Mouse (Mus musculus) forebrain, embryonic 11.5 days (tissue): ENCODE measurements around the gene Cabcoco1. TPM values are rescaled to one million over a fixed set of nuclear protein-coding genes. Genes with fewer than 3 reads are reported as not detected.

Experiments
- ATAC-seq: fragments of 200-750 bp; cut with Nextera tagmentation; replicated peaks from 2 replicates; pipeline ENCODE4 v1.8.0; 2017; ENCODE audit warnings: moderate TSS enrichment; ENCODE audit not compliant: low FRiP score
- DNase-seq: peaks from one replicate; pipeline ENCODE4 v3.0.0-alpha.2; 2017; ENCODE audit warnings: low spot score
- H3K27ac ChIP-seq: fragments of 300-500 bp; sonication (generic); 2 replicates; pipeline ENCODE4 v1.5.1; 2014; ENCODE audit warnings: low read depth, low read length
- H3K27me3 ChIP-seq: fragments of 300-500 bp; sonication (generic); 2 replicates; pipeline ENCODE4 v1.6.1; 2014; ENCODE audit warnings: mild to moderate bottlenecking, low read length, mixed read lengths; ENCODE audit not compliant: control insufficient read depth, insufficient read depth
- H3K36me3 ChIP-seq: fragments of 300-500 bp; sonication (generic); 2 replicates; pipeline ENCODE4 v1.6.1; 2014; ENCODE audit warnings: mild to moderate bottlenecking, low read length, moderate library complexity, mixed read lengths; ENCODE audit not compliant: control insufficient read depth, insufficient read depth
- H3K4me1 ChIP-seq: fragments of 300-500 bp; sonication (generic); replicated peaks from 2 replicates; pipeline ENCODE4 v1.6.1; 2014; ENCODE audit warnings: low read length, mixed read lengths; ENCODE audit not compliant: control insufficient read depth, insufficient read depth
- H3K4me2 ChIP-seq: fragments of 300-500 bp; sonication (generic); 2 replicates; pipeline ENCODE4 v1.6.1; 2014; ENCODE audit warnings: low read depth, mild to moderate bottlenecking, low read length, moderate library complexity, mixed read lengths; ENCODE audit not compliant: severe bottlenecking
- H3K4me3 ChIP-seq: fragments of 300-500 bp; sonication (generic); 2 replicates; pipeline ENCODE4 v1.5.1; 2014; ENCODE audit warnings: low read depth, low read length
- H3K9ac ChIP-seq: fragments of 300-500 bp; sonication (generic); 2 replicates; pipeline ENCODE4 v1.6.1; 2014; ENCODE audit warnings: low read length
- H3K9me3 ChIP-seq: fragments of 300-500 bp; sonication (generic); 2 replicates; pipeline ENCODE4 v1.6.1; 2016; ENCODE audit warnings: low read length, mixed read lengths; ENCODE audit not compliant: control insufficient read depth
- WGBS: fragments of 180-500 bp; shearing (Covaris S2); extraction: QIAGEN DNeasy Blood & Tissue Kit; methylation state at CpG from one replicate; pipeline ENCODE4 v1.1.7; 2014; 5-methylcytosine and 5-hydroxymethylcytosine counted together
- polyA plus RNA-seq: library from polyadenylated mRNA; unstranded; fragments of >200 nt; fragmentation: Nextera tagmentation; extraction: Ambion mirVana; gene quantifications from 2 replicates; pipeline ENCODE4 v1.2.1, GENCODE M21; 2014

Gene Cabcoco1
- polyA plus RNA-seq, 1 experiment from 2014 or later: not detected

GRCm38 (mm10) chr10:68529364-68530049 lies 12.2 kb downstream of the Cabcoco1 start:
- Histone ChIP-seq H3K4me1 (no peaks in the 10 kb centered on the region), H3K4me3 (no peak overlapping the region), H3K27ac (no peak overlapping the region), H3K9me3 (no peaks in the 10 kb centered on the region), H3K4me2 (no peak overlapping the region), H3K9ac (no peak overlapping the region), H3K36me3 (no peaks in the 10 kb centered on the region), H3K27me3 (no peaks in the 10 kb centered on the region)
- 85% methylated on average over 10 of the region's 10 CpGs for WGBS
- DNase-seq: no peak
- no peak for ATAC-seq

- H3K9me3 ChIP-seq: no peaks in the 10 kb centered on the region
- no peaks in the 10 kb centered on the region for H3K4me1 ChIP-seq
- H3K27me3 ChIP-seq: no peaks in the 10 kb centered on the region
- H3K9ac ChIP-seq: no peak overlapping the region
- no peak for ATAC-seq
- no peak overlapping the region for H3K27ac ChIP-seq
- 71% methylated on average over 8 of the region's 8 CpGs for WGBS
- no peak overlapping the region for H3K4me2 ChIP-seq
- H3K4me3 ChIP-seq: no peak overlapping the region
- no peaks in the 10 kb centered on the region for H3K36me3 ChIP-seq
- DNase-seq: no peak
Measured at GRCm38 (mm10) chr10:68528958-68529357, 12.7 kb downstream of the Cabcoco1 start.

DNA sequence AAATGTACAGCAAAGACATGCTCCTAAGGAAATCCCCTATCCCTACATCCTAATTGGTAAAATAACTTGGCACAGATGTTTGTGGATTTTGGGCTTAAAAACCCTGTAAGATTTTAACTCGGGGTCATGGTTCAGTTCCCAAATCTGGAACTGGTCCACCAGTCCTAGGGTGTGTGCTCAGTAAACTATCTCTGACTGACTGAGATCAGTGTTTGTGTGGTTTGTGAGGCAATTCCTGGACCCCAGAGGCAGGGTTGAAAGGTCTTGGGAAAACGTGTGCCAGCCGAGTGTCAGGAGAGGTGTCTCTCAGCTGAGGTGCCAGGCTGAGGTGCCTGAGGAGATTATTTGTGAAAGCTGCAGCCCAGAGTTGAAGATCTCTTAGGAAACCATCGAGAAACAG lies 19.6 kb downstream of the Cabcoco1 start:
- Histone ChIP-seq H3K4me2 (no peak overlapping the region), H3K36me3 (no peaks in the 10 kb centered on the region), H3K4me3 (no peak overlapping the region), H3K9me3 (no peaks in the 10 kb centered on the region), H3K9ac (no peak overlapping the region), H3K27me3 (no peaks in the 10 kb centered on the region), H3K4me1 (no peaks in the 10 kb centered on the region), H3K27ac (no peak overlapping the region)
- ATAC-seq (no peak), DNase-seq (no peak)
- 73% methylated on average over 4 of the region's 4 CpGs for WGBS

- WGBS: 89% methylated on average over 8 of the region's 8 CpGs
Measured at GRCm38 (mm10) chr10:68512433-68513019, 29.2 kb downstream of the Cabcoco1 start.

GRCm38 (mm10) chr10:68507741-68508140 lies 34.0 kb downstream of the Cabcoco1 start:
- H3K27ac ChIP-seq: no peak overlapping the region
- DNase-seq: no peak
- H3K4me3 ChIP-seq: no peak overlapping the region
- no peak for ATAC-seq
- no peaks in the 10 kb centered on the region for H3K27me3 ChIP-seq
- H3K9ac ChIP-seq: no peak overlapping the region
- no peak overlapping the region for H3K4me2 ChIP-seq
- H3K9me3 ChIP-seq: no peaks in the 10 kb centered on the region
- H3K36me3 ChIP-seq: no peaks in the 10 kb centered on the region
- 89% methylated on average over 3 of the region's 3 CpGs for whole genome bisulfite sequencing
- no peaks in the 10 kb centered on the region for H3K4me1 ChIP-seq

More at GRCm38 (mm10) chr10:68512433-68513019, 29.2 kb downstream of the Cabcoco1 start:
- H3K9ac ChIP-seq: no peak overlapping the region
- no peak overlapping the region for H3K4me2 ChIP-seq
- no peaks in the 10 kb centered on the region for H3K9me3 ChIP-seq
- no peak overlapping the region for H3K27ac ChIP-seq
- no peak overlapping the region for H3K4me3 ChIP-seq
- ATAC-seq (no peak), DNase-seq (no peak)
- H3K36me3 ChIP-seq: no peaks in the 10 kb centered on the region
- no peaks in the 10 kb centered on the region for H3K4me1 ChIP-seq
- H3K27me3 ChIP-seq: no peaks in the 10 kb centered on the region

DNA sequence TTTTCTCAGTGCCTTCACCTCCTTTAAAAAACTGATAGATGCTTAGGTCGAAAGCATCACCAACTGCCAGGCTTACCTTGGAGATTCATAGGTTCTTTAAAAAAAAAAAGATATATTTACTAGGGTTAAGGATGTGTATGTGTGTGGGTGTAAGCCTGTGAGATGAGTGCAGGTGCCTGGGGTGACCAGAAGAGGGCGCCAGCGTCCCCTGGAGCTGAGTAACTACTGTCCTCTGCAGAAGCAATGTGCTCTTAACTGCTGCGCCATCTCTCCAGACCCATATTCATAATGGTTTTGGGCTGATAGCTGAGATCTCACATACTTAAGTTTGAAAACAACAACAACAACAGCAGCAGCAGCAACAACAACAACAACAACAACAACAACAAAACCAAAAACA lies 35.5 kb downstream of the Cabcoco1 start:
- H3K27me3 ChIP-seq: no peaks in the 10 kb centered on the region
- ATAC-seq: no peak

GRCm38 (mm10) chr10:68504586-68505152 lies 37.0 kb downstream of the Cabcoco1 start:
- H3K9me3 ChIP-seq: no peaks in the 10 kb centered on the region
- H3K4me1 ChIP-seq: no peaks in the 10 kb centered on the region
- no peak for DNase-seq
- no peak for ATAC-seq
- no peak overlapping the region for H3K9ac ChIP-seq
- H3K4me2 ChIP-seq: no peak overlapping the region
- H3K27me3 ChIP-seq: no peaks in the 10 kb centered on the region
- no peak overlapping the region for H3K27ac ChIP-seq
- no peaks in the 10 kb centered on the region for H3K36me3 ChIP-seq
- 93% methylated on average over 9 of the region's 9 CpGs for WGBS
- H3K4me3 ChIP-seq: no peak overlapping the region

More for the DNA sequence above, 35.5 kb downstream of the Cabcoco1 start:
- DNase-seq: no peak
- no peak overlapping the region for H3K4me3 ChIP-seq
- no peak overlapping the region for H3K27ac ChIP-seq
- H3K9ac ChIP-seq: no peak overlapping the region
- H3K9me3 ChIP-seq: no peaks in the 10 kb centered on the region
- H3K4me2 ChIP-seq: no peak overlapping the region
- H3K4me1 ChIP-seq: no peaks in the 10 kb centered on the region
- WGBS: 84% methylated on average over 4 of the region's 4 CpGs
- H3K36me3 ChIP-seq: no peaks in the 10 kb centered on the region

DNA sequence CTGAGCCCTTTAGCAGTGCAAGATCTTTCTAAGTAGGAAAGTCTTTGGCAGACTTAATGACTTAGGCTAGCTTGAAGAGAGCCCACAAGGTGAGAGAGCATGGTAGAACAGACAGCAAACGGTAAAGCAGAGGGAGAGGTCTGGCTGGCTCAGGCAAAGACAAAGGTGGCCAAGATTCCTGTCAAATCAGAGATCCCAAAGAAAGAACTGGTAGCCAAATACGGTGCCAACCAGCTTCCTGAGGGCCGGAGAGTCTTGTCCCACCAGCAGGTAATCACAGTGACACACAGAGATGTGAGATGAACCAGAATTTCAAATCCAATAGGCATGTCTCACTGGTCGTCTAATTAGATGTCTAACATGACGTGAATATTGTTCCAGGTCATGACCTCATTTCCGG lies 40.6 kb downstream of the Cabcoco1 start:
- no peak overlapping the region for H3K9ac ChIP-seq
- DNase-seq (no peak), ATAC-seq (no peak)
- no peak overlapping the region for H3K4me3 ChIP-seq
- H3K36me3 ChIP-seq: no peaks in the 10 kb centered on the region
- H3K4me1 ChIP-seq: no peaks in the 10 kb centered on the region
- WGBS: 80% methylated on average over 6 of the region's 6 CpGs
- no peaks in the 10 kb centered on the region for H3K27me3 ChIP-seq
- no peak overlapping the region for H3K4me2 ChIP-seq
- H3K9me3 ChIP-seq: no peaks in the 10 kb centered on the region
- H3K27ac ChIP-seq: no peak overlapping the region

- H3K4me1 ChIP-seq: no peaks in the 10 kb centered on the region
- H3K27ac ChIP-seq: no peak overlapping the region
- no peak overlapping the region for H3K4me2 ChIP-seq
- H3K27me3 ChIP-seq: no peaks in the 10 kb centered on the region
- H3K36me3 ChIP-seq: no peaks in the 10 kb centered on the region
- WGBS: 97% methylated on average over 2 of the region's 2 CpGs
- no peak for ATAC-seq
- no peak overlapping the region for H3K9ac ChIP-seq
- H3K4me3 ChIP-seq: no peak overlapping the region
- H3K9me3 ChIP-seq: no peaks in the 10 kb centered on the region
- no peak for DNase-seq
Measured at GRCm38 (mm10) chr10:68495246-68495645, 46.5 kb downstream of the Cabcoco1 start.
